Mouse (Mus musculus) right cerebral cortex, postnatal 25 days (tissue): Measurements from ENCODE around the gene Ccdc144b.

Experiments
- DNase-seq: peaks from one replicate; pipeline ENCODE4 v3.0.0; 2022

The Ccdc144b gene

GRCm38 (mm10) chr3:36025732-36026131 is 27.6 kb downstream of the Ccdc144b start:
- no peak for DNase-seq

- DNase-seq = no peak
Observed at GRCm38 (mm10) chr3:36011239-36011638, 42.1 kb downstream of the Ccdc144b start.

GRCm38 (mm10) chr3:36008411-36009154 is 44.8 kb downstream of the Ccdc144b start:
- DNase-seq = no peak

GRCm38 (mm10) chr3:36004028-36004895 is 49.1 kb downstream of the Ccdc144b start:
- DNase-seq = no peak

- peak; percentile 96 for DNase-seq
Observed at GRCm38 (mm10) chr3:36000275-36001239, 52.8 kb downstream of the Ccdc144b start, which contains the start of gene Mccc1. Gene Mccc1 (minus strand): TSS chr3:36000678.

GRCm38 (mm10) chr3:35994552-35995531 is 58.5 kb downstream of the Ccdc144b start:
- no peak for DNase-seq

- no peak for DNase-seq
Observed at GRCm38 (mm10) chr3:35990715-35991114, 62.6 kb downstream of the Ccdc144b start.

GRCm38 (mm10) chr3:35988031-35988430 is 65.3 kb downstream of the Ccdc144b start:
- DNase-seq = no peak

- no peak for DNase-seq
Observed at GRCm38 (mm10) chr3:35986266-35986665, 67.1 kb downstream of the Ccdc144b start.

GRCm38 (mm10) chr3:35973551-35973950 is 79.8 kb downstream of the Ccdc144b start:
- DNase-seq = no peak

GRCm38 (mm10) chr3:35972985-35973384 is 80.4 kb downstream of the Ccdc144b start:
- DNase-seq = no peak

- DNase-seq = no peak
Observed at GRCm38 (mm10) chr3:35971149-35971548, 82.2 kb downstream of the Ccdc144b start.

- no peak for DNase-seq
Observed at GRCm38 (mm10) chr3:35970441-35970840, 82.9 kb downstream of the Ccdc144b start.

GRCm38 (mm10) chr3:35967366-35967921 is 85.9 kb downstream of the Ccdc144b start:
- no peak for DNase-seq

GRCm38 (mm10) chr3:35966493-35966892 is 86.9 kb downstream of the Ccdc144b start:
- DNase-seq = no peak

GRCm38 (mm10) chr3:35964928-35965327 is 88.4 kb downstream of the Ccdc144b start:
- no peak for DNase-seq

GRCm38 (mm10) chr3:35963921-35964320 is 89.4 kb downstream of the Ccdc144b start:
- no peak for DNase-seq

GRCm38 (mm10) chr3:35963401-35963800 is 89.9 kb downstream of the Ccdc144b start:
- no peak for DNase-seq

- no peak for DNase-seq
Observed at GRCm38 (mm10) chr3:35962967-35963366, 90.4 kb downstream of the Ccdc144b start.
